Mouse (Mus musculus): ENCODE measurements around the gene Pds5b. TPM values are rescaled to one million over a fixed set of nuclear protein-coding genes. Genes with fewer than 3 reads are reported as not detected.
A peak's percentile ranks its signal among the peaks of the same experiment; 100 is the strongest.
"Not testable (repeated sequence)": the region's sequence is repeated elsewhere in the genome, so short reads cannot be mapped to it uniquely, and the experiment has no call there.

Pds5b gene
- polyA plus RNA-seq, 1 experiment from 2014 or later: 31.8 TPM

DNA sequence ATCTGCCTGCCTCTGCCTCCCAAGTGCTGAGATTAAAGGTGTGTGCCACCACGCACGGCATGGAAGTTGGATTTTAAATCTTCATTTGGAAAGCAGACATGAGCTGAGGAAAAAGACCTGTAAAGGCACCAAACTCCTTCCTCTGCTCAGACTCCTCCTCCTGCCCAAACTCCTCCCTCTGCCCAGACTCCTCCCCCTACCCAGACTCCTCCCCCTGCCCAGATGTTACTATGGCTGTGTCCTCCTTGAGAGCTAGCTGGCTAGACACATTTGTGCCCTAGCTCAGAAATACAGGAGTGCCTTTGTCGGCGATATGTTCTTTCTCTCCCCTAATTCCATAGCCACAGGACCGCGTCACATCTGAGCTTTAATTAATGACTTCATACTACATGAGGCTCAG is 172.4 kb downstream of the Pds5b start:
- H3K9ac ChIP-seq (ENCODE audit: low read length): no peak overlapping the region
- H3K4me1 ChIP-seq (ENCODE audit: control insufficient read depth, insufficient read depth, low read length): no peaks in the 10 kb centered on the region
- ATAC-seq (no peak), DNase-seq (ENCODE audit: low spot score) (no peak)
- H3K4me3 ChIP-seq (ENCODE audit: low read depth, low read length): no peak overlapping the region
- no peak overlapping the region for H3K27ac ChIP-seq (ENCODE audit: low read depth, low read length)
- H3K36me3 ChIP-seq (ENCODE audit: control insufficient read depth, insufficient read depth, low read length): no peaks in the 10 kb centered on the region
- 89% methylated on average over 6 of the region's 6 CpGs for WGBS
- H3K4me2 ChIP-seq (ENCODE audit: low read length): no peak overlapping the region
- H3K27me3 ChIP-seq (replicated peaks; ENCODE audit: control insufficient read depth, insufficient read depth, low read length): no peaks in the 10 kb centered on the region
- no peaks in the 10 kb centered on the region for H3K9me3 ChIP-seq (replicated peaks; ENCODE audit: control insufficient read depth, low read length)

- no peaks in the 10 kb centered on the region for H3K36me3 ChIP-seq (ENCODE audit: control insufficient read depth, insufficient read depth, low read length)
- no peak for DNase-seq (ENCODE audit: low spot score)
- H3K9me3 ChIP-seq (replicated peaks; ENCODE audit: control insufficient read depth, low read length): no peaks in the 10 kb centered on the region
- H3K4me2 ChIP-seq (ENCODE audit: low read length): no peak overlapping the region
- no peak overlapping the region for H3K27ac ChIP-seq (ENCODE audit: low read depth, low read length)
- H3K4me3 ChIP-seq (ENCODE audit: low read depth, low read length): no peak overlapping the region
- H3K9ac ChIP-seq (ENCODE audit: low read length): no peak overlapping the region
- H3K27me3 ChIP-seq (replicated peaks; ENCODE audit: control insufficient read depth, insufficient read depth, low read length): no peaks in the 10 kb centered on the region
- no peaks in the 10 kb centered on the region for H3K4me1 ChIP-seq (ENCODE audit: control insufficient read depth, insufficient read depth, low read length)
- WGBS: 69% methylated on average over 2 of the region's 2 CpGs
- no peak for ATAC-seq
Measured at GRCm38 (mm10) chr5:150850821-150851220, 177.3 kb downstream of the Pds5b start.

- WGBS: 92% methylated on average over 2 of the region's 2 CpGs
- H3K9ac ChIP-seq (ENCODE audit: low read length); H3K4me3 ChIP-seq (ENCODE audit: low read depth, low read length); H3K4me1 ChIP-seq (ENCODE audit: control insufficient read depth, insufficient read depth, low read length); H3K27ac ChIP-seq (ENCODE audit: low read depth, low read length); ATAC-seq; H3K36me3 ChIP-seq (ENCODE audit: control insufficient read depth, insufficient read depth, low read length); H3K27me3 ChIP-seq (replicated peaks; ENCODE audit: control insufficient read depth, insufficient read depth, low read length); DNase-seq (ENCODE audit: low spot score); H3K9me3 ChIP-seq (replicated peaks; ENCODE audit: control insufficient read depth, low read length); H3K4me2 ChIP-seq (ENCODE audit: low read length): not testable (repeated sequence)
Measured at GRCm38 (mm10) chr5:150852097-150852496, 178.6 kb downstream of the Pds5b start.

- H3K27me3 ChIP-seq (replicated peaks; ENCODE audit: control insufficient read depth, insufficient read depth, low read length): no peaks in the 10 kb centered on the region
- H3K27ac ChIP-seq (ENCODE audit: low read depth, low read length): no peak overlapping the region
- no peaks in the 10 kb centered on the region for H3K4me1 ChIP-seq (ENCODE audit: control insufficient read depth, insufficient read depth, low read length)
- H3K9ac ChIP-seq (ENCODE audit: low read length): no peak overlapping the region
- H3K4me2 ChIP-seq (ENCODE audit: low read length): no peak overlapping the region
- no peak overlapping the region for H3K4me3 ChIP-seq (ENCODE audit: low read depth, low read length)
- no peaks in the 10 kb centered on the region for H3K36me3 ChIP-seq (ENCODE audit: control insufficient read depth, insufficient read depth, low read length)
- H3K9me3 ChIP-seq (replicated peaks; ENCODE audit: control insufficient read depth, low read length): no peaks in the 10 kb centered on the region
- DNase-seq (ENCODE audit: low spot score) (peak; percentile 45), ATAC-seq (no peak)
- WGBS: 39% methylated on average over 1 of the region's 1 CpGs
Measured at GRCm38 (mm10) chr5:150854506-150854905, 181.0 kb downstream of the Pds5b start.

DNA sequence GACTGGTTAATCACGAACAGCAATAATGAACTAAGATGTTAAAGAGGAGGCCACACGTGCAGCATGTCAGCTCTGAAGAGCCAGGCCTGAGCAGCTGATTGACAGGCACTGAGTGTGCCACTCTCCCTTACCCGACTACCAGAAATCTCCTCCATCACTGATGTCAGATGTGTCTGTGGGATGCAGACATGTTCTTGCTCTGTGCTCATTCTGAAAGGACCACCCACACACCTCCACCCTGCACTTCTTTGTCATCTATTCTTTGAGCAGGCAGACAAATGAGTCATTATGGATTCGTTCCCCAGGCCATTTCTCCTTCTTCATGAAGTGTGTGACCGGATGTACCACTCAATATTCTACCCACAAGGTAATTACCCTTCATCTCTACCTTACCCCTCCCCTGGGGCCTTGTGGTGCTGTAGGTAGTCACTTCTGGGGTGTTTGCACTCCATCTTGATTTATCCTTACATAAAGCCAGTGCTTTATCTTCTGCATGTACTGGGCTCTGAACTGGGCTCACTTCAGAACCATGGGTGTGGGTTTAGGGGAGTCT is 186.2 kb downstream of the Pds5b start:
- Histone ChIP-seq H3K27me3 (replicated peaks; ENCODE audit: control insufficient read depth, insufficient read depth, low read length) (no peaks in the 10 kb centered on the region), H3K9ac (ENCODE audit: low read length) (no peak overlapping the region), H3K9me3 (replicated peaks; ENCODE audit: control insufficient read depth, low read length) (no peaks in the 10 kb centered on the region), H3K36me3 (ENCODE audit: control insufficient read depth, insufficient read depth, low read length) (no peaks in the 10 kb centered on the region), H3K27ac (ENCODE audit: low read depth, low read length) (no peak overlapping the region), H3K4me1 (ENCODE audit: control insufficient read depth, insufficient read depth, low read length) (no peaks in the 10 kb centered on the region), H3K4me2 (ENCODE audit: low read length) (no peak overlapping the region), H3K4me3 (ENCODE audit: low read depth, low read length) (no peak overlapping the region)
- DNase-seq (ENCODE audit: low spot score) (no peak), ATAC-seq (no peak)
- WGBS: 43% methylated on average over 5 of the region's 5 CpGs

Other genes starting within 250 kb of the Pds5b start
- not detected in 2 replicates for gene Zar1l, start 155.6 kb upstream of the Pds5b start, polyA plus RNA-seq (2014; fragmentation: Nextera tagmentation; extraction: Ambion mirVana)
- 10.5 and 11.8 TPM in 2 replicates for gene Brca2, start 151.1 kb upstream of the Pds5b start, polyA plus RNA-seq (2014; fragmentation: Nextera tagmentation; extraction: Ambion mirVana)
- gene N4bp2l1, start 76.6 kb upstream of the Pds5b start, polyA plus RNA-seq (2014; fragmentation: Nextera tagmentation; extraction: Ambion mirVana): 7.4 and 10.1 TPM in 2 replicates
- gene N4bp2l2, start 7.6 kb upstream of the Pds5b start, polyA plus RNA-seq (2014; fragmentation: Nextera tagmentation; extraction: Ambion mirVana): 30.2 and 34.9 TPM in 2 replicates

All from forebrain, embryonic 14.5 days (tissue).